Mouse (Mus musculus): Measurements from ENCODE around the gene Gm11937. TPM values are rescaled to one million over a fixed set of nuclear protein-coding genes. Genes with fewer than 3 reads are reported as not detected.
"Not testable (repeated sequence)": the region's sequence is repeated elsewhere in the genome, so short reads cannot be mapped to it uniquely, and the experiment has no call there.

The Gm11937 gene
- polyA plus RNA-seq (2015; fragmentation: Nextera tagmentation; extraction: Ambion mirVana): not detected in 2 replicates

DNA sequence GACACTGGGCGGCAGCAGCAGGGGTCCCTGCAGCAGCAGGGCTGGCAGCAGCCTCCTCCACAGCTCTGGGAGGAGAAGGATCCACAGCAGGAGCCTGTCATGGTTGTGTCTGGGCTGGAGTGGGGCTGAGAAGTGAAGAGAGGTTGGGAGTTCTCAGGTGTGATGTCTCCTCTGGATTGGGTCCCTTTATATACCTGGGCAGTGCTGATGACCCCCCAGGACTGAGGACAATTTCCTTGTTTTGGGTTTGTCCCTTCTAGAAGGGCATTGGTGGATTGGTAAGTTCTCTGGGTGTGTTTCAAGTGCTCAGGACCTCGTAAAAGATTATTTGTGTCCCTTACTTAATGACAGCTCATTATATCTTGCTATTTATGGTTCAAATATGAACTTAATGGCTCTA, at the start of gene Gm11937:
TSS of gene Gm11937 (minus strand) at position 101 of the 400 bp plus-strand sequence.
- WGBS: 63% methylated on average over 1 of the region's 2 CpGs
- not testable (repeated sequence) for ATAC-seq (ENCODE audit: insufficient read depth, low FRiP score, low read depth); H3K36me3 ChIP-seq; H3K4me1 ChIP-seq; H3K27ac ChIP-seq; H3K4me3 ChIP-seq (replicated peaks); H3K4me2 ChIP-seq; H3K9ac ChIP-seq; H3K9me3 ChIP-seq; H3K27me3 ChIP-seq (replicated peaks)

GRCm38 (mm10) chr11:99659256-99659655, 49.3 kb upstream of the Gm11937 start:
- H3K9me3 ChIP-seq: no peaks in the 10 kb centered on the region
- no peak overlapping the region for H3K9ac ChIP-seq
- no peaks in the 10 kb centered on the region for H3K27me3 ChIP-seq (replicated peaks)
- H3K36me3 ChIP-seq: no peaks in the 10 kb centered on the region
- no peak overlapping the region for H3K4me2 ChIP-seq
- no peak overlapping the region for H3K27ac ChIP-seq
- no peaks in the 10 kb centered on the region for H3K4me1 ChIP-seq
- ATAC-seq (ENCODE audit: insufficient read depth, low FRiP score, low read depth): no peak
- H3K4me3 ChIP-seq (replicated peaks): no peak overlapping the region
- 79% methylated on average over 4 of the region's 4 CpGs for WGBS

DNA sequence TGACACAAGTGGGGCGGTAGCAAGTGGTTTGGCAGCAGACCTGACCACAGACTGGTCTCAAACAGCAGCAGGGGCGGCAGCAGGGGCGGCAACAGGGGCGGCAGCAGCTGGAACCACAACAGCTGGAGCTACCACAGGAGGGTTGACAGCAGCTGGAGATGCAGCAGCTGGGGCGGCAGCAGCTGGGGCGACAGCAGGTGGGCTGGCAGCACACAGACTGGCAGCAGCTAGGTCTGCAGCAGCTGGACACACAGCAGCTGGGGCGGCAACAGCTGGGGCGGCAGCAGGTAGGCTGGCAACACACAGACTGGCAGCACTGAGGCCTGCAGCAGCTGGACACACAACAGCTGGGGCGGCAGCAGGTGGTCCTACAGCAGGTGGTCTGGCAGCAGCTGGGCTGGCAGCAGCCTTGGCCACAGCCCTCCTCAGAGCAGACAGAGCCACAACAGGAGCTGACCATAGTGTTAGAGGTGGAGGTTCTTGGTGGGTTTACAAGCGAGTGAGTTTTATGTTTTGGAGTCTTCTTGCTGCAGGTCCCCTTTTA, 48.5 kb upstream of the Gm11937 start, which contains the start of gene Gm11563:
TSS of gene Gm11563 (minus strand) at position 494 of the 544 bp plus-strand sequence.
- not testable (repeated sequence) for H3K27me3 ChIP-seq (replicated peaks); ATAC-seq (ENCODE audit: insufficient read depth, low FRiP score, low read depth); H3K9ac ChIP-seq; H3K4me2 ChIP-seq; H3K4me3 ChIP-seq (replicated peaks); H3K27ac ChIP-seq; H3K4me1 ChIP-seq; H3K36me3 ChIP-seq; H3K9me3 ChIP-seq
- WGBS: 69% methylated on average over 10 of the region's 10 CpGs

DNA sequence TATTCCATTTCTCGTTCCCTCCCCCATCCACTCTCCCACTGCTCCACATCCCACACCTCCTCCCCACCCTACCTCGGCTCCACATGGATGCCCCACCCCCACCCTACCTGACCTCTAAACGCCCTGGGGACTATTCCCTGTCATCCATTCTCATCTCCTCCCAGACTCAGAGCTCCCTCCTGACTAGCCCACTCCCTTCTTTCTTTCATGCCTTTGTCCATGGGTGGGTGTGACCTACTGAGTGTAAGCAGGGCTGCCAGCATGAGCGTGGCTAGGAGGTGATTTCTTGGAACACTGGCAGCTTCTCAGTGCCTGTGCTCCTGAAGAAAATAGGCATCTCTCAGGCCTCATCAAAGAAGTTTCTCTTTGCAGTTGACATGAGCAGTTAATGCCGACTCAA, 47.1 kb upstream of the Gm11937 start:
- H3K4me1 ChIP-seq: no peaks in the 10 kb centered on the region
- H3K27ac ChIP-seq: no peak overlapping the region
- no peaks in the 10 kb centered on the region for H3K36me3 ChIP-seq
- H3K27me3 ChIP-seq (replicated peaks): no peaks in the 10 kb centered on the region
- H3K9me3 ChIP-seq: no peaks in the 10 kb centered on the region
- H3K4me3 ChIP-seq (replicated peaks): no peak overlapping the region
- 42% methylated on average over 5 of the region's 5 CpGs for WGBS
- no peak for ATAC-seq (ENCODE audit: insufficient read depth, low FRiP score, low read depth)
- no peak overlapping the region for H3K4me2 ChIP-seq
- H3K9ac ChIP-seq: no peak overlapping the region

- H3K4me1 ChIP-seq: no peaks in the 10 kb centered on the region
- H3K4me3 ChIP-seq (replicated peaks): no peak within 1 kb of the TSS
- H3K4me2 ChIP-seq: no peak within 1 kb of the TSS
- H3K27me3 ChIP-seq (replicated peaks): no peaks in the 10 kb centered on the region
- H3K9me3 ChIP-seq: no peaks in the 10 kb centered on the region
- ATAC-seq (ENCODE audit: insufficient read depth, low FRiP score, low read depth): no peak
- no peak within 1 kb of the TSS for H3K27ac ChIP-seq
- 85% methylated on average over 2 of the region's 2 CpGs for WGBS
- no peaks in the 10 kb centered on the region for H3K36me3 ChIP-seq
- no peak within 1 kb of the TSS for H3K9ac ChIP-seq
Observed at GRCm38 (mm10) chr11:99650136-99650535, 40.1 kb upstream of the Gm11937 start, which contains the start of gene Gm11555. Gene Gm11555, minus strand, starts transcription at chr11:99650236.

- Histone ChIP-seq H3K9me3 (no peaks in the 10 kb centered on the region), H3K27ac (no peak overlapping the region), H3K4me1 (no peaks in the 10 kb centered on the region), H3K36me3 (no peaks in the 10 kb centered on the region), H3K4me3 (replicated peaks) (no peak overlapping the region), H3K9ac (no peak overlapping the region), H3K4me2 (no peak overlapping the region), H3K27me3 (replicated peaks) (no peaks in the 10 kb centered on the region)
- no peak for ATAC-seq (ENCODE audit: insufficient read depth, low FRiP score, low read depth)
- WGBS: 84% methylated on average over 15 of the region's 15 CpGs
Observed at GRCm38 (mm10) chr11:99646444-99646843, 36.5 kb upstream of the Gm11937 start.

GRCm38 (mm10) chr11:99644351-99644750, 34.4 kb upstream of the Gm11937 start:
- H3K4me3 ChIP-seq (replicated peaks): no peak overlapping the region
- ATAC-seq (ENCODE audit: insufficient read depth, low FRiP score, low read depth): no peak
- no peaks in the 10 kb centered on the region for H3K27me3 ChIP-seq (replicated peaks)
- WGBS: 74% methylated on average over 3 of the region's 3 CpGs
- H3K9ac ChIP-seq: no peak overlapping the region
- H3K4me2 ChIP-seq: no peak overlapping the region
- no peaks in the 10 kb centered on the region for H3K4me1 ChIP-seq
- no peaks in the 10 kb centered on the region for H3K36me3 ChIP-seq
- H3K27ac ChIP-seq: no peak overlapping the region
- no peaks in the 10 kb centered on the region for H3K9me3 ChIP-seq

- H3K27me3 ChIP-seq (replicated peaks); H3K4me2 ChIP-seq; H3K4me1 ChIP-seq; H3K4me3 ChIP-seq (replicated peaks); ATAC-seq (ENCODE audit: insufficient read depth, low FRiP score, low read depth); H3K27ac ChIP-seq; H3K36me3 ChIP-seq; H3K9ac ChIP-seq; H3K9me3 ChIP-seq: not testable (repeated sequence)
- 81% methylated on average over 9 of the region's 9 CpGs for WGBS
Observed at GRCm38 (mm10) chr11:99643635-99644139, 33.7 kb upstream of the Gm11937 start, which contains the start of gene Krtap4-7. Gene Krtap4-7, minus strand, starts transcription at chr11:99644089.

- Histone ChIP-seq H3K4me2 (no peak overlapping the region), H3K27ac (no peak overlapping the region), H3K9ac (no peak overlapping the region), H3K27me3 (replicated peaks) (no peaks in the 10 kb centered on the region), H3K4me3 (replicated peaks) (no peak overlapping the region), H3K36me3 (no peaks in the 10 kb centered on the region), H3K4me1 (no peaks in the 10 kb centered on the region), H3K9me3 (no peaks in the 10 kb centered on the region)
- WGBS: 32% methylated on average over 1 of the region's 1 CpGs
- no peak for ATAC-seq (ENCODE audit: insufficient read depth, low FRiP score, low read depth)
Observed at GRCm38 (mm10) chr11:99640926-99641325, 30.9 kb upstream of the Gm11937 start.

DNA sequence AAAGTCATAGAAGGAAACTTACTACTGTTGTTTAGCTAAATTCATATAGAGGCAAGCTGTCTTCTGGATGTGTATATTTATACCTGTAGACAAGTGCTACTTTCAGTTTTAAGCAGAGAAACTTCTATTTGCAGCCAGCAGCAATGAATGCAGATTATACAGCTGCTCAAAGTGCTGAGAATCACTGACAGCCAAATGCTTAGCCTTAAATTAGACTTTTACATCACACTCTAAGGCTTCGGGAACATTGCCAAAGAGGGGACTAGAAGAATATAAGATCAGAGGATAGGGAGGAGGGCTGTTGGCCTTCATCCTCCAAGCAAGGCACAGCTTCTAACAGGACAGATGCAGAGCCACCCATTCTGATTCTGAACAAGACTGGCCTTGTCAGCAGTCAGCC, 27.1 kb upstream of the Gm11937 start:
- no peak overlapping the region for H3K4me2 ChIP-seq
- H3K4me1 ChIP-seq: no peaks in the 10 kb centered on the region
- ATAC-seq (ENCODE audit: insufficient read depth, low FRiP score, low read depth): no peak
- no peaks in the 10 kb centered on the region for H3K36me3 ChIP-seq
- no peak overlapping the region for H3K27ac ChIP-seq
- no peak overlapping the region for H3K9ac ChIP-seq
- no peaks in the 10 kb centered on the region for H3K27me3 ChIP-seq (replicated peaks)
- WGBS: 74% methylated on average over 1 of the region's 1 CpGs
- no peak overlapping the region for H3K4me3 ChIP-seq (replicated peaks)
- H3K9me3 ChIP-seq: no peaks in the 10 kb centered on the region

GRCm38 (mm10) chr11:99634653-99635134, 24.7 kb upstream of the Gm11937 start, which contains the start of gene Krtap4-2:
Gene Krtap4-2, minus strand, starts transcription at chr11:99635084.
- H3K27ac ChIP-seq: no peak within 1 kb of the TSS
- H3K4me3 ChIP-seq (replicated peaks): no peak within 1 kb of the TSS
- H3K9ac ChIP-seq: no peak within 1 kb of the TSS
- no peaks in the 10 kb centered on the region for H3K9me3 ChIP-seq
- no peaks in the 10 kb centered on the region for H3K36me3 ChIP-seq
- WGBS: 30% methylated on average over 8 of the region's 8 CpGs
- 0 out of 2 replicates have a peak, but pooled peaks cover 3% of the 10 kb centered on the region for H3K4me1 ChIP-seq
- no peak within 1 kb of the TSS for H3K4me2 ChIP-seq
- ATAC-seq (ENCODE audit: insufficient read depth, low FRiP score, low read depth): no peak
- H3K27me3 ChIP-seq (replicated peaks): no peaks in the 10 kb centered on the region

DNA sequence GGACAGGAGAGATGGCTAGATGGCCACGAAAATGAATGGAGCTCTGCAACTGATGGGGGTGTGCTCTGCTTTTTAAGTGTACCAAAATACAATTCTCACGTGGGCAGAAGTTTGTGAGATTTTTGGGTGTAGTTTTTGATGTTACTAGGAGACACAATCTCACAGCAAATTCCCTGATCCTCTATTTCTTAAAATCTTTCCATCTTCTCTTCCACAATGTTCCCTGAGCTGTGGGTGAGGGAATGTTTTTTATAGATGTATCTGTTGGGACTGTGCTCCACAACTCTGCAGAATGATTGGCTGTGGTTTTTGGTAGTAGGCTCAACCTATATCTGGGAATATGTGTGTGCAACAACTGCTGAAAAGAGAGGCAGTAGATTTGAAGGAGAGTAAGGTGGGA, 23.3 kb upstream of the Gm11937 start:
- ATAC-seq (ENCODE audit: insufficient read depth, low FRiP score, low read depth): no peak
- no peak overlapping the region for H3K4me2 ChIP-seq
- H3K9me3 ChIP-seq: no peaks in the 10 kb centered on the region
- H3K36me3 ChIP-seq: no peaks in the 10 kb centered on the region
- H3K27ac ChIP-seq: no peak overlapping the region
- 62% methylated on average over 2 of the region's 2 CpGs for WGBS
- H3K27me3 ChIP-seq (replicated peaks): no peaks in the 10 kb centered on the region
- no peak overlapping the region for H3K4me3 ChIP-seq (replicated peaks)
- H3K4me1 ChIP-seq: 0 out of 2 replicates have a peak, but pooled peaks cover 3% of the 10 kb centered on the region
- H3K9ac ChIP-seq: no peak overlapping the region
